Mouse (Mus musculus): Measurements from ENCODE around the gene Cntnap1. TPM values are rescaled to one million over a fixed set of nuclear protein-coding genes. Genes with fewer than 3 reads are reported as not detected.

Cntnap1 gene
- 0.50 and 0.59 TPM in 2 replicates for polyA plus RNA-seq (2015; fragmentation: Nextera tagmentation; extraction: Ambion mirVana)

GRCm38 (mm10) chr11:101170354-101170810, at the start of gene Cntnap1:
Gene Cntnap1, plus strand, starts transcription at chr11:101170523.

GRCm38 (mm10) chr11:101155728-101156371, 14.5 kb upstream of the Cntnap1 start, which contains the start of gene Tubg2:
Gene Tubg2, plus strand, starts transcription at chr11:101155907.

GRCm38 (mm10) chr11:101170811-101171610, 688 bp downstream of the Cntnap1 start, which contains the start of gene Plekhh3:
Gene Plekhh3, minus strand, starts transcription at chr11:101171351.

GRCm38 (mm10) chr11:101174851-101175628, 4.7 kb downstream of the Cntnap1 start, which contains the start of gene Ccr10:
Gene Ccr10, minus strand, starts transcription at chr11:101175443.

GRCm38 (mm10) chr11:101226065-101226701, 55.9 kb downstream of the Cntnap1 start, which contains the start of gene Ezh1:
Gene Ezh1, minus strand, starts transcription at chr11:101226463.

Small RNAs within 50 kb of the gene (microRNA-seq; reads per million reads assigned to microRNA genes)
- 0 reads per million in 2 experiments for gene Gm27626

Other genes starting within 250 kb of the Cntnap1 start
- 62.7 and 67.5 TPM in 2 replicates for gene Stat3, start 231.0 kb upstream of the Cntnap1 start, polyA plus RNA-seq (2015; fragmentation: Nextera tagmentation; extraction: Ambion mirVana)
- gene Cavin1, start 199.6 kb upstream of the Cntnap1 start, polyA plus RNA-seq (2015; fragmentation: Nextera tagmentation; extraction: Ambion mirVana) = 419 and 508 TPM in 2 replicates
- gene Atp6v0a1, start 161.1 kb upstream of the Cntnap1 start, polyA plus RNA-seq (2015; fragmentation: Nextera tagmentation; extraction: Ambion mirVana) = 36.1 and 37.8 TPM in 2 replicates
- gene Naglu, start 100.5 kb upstream of the Cntnap1 start, polyA plus RNA-seq (2015; fragmentation: Nextera tagmentation; extraction: Ambion mirVana) = 8.8 and 11.4 TPM in 2 replicates
- not detected in 2 replicates for gene Hsd17b1, start 92.1 kb upstream of the Cntnap1 start, polyA plus RNA-seq (2015; fragmentation: Nextera tagmentation; extraction: Ambion mirVana)
- gene Coasy, start 88.0 kb upstream of the Cntnap1 start, polyA plus RNA-seq (2015; fragmentation: Nextera tagmentation; extraction: Ambion mirVana) = 15.5 and 25.7 TPM in 2 replicates
- 21.8 and 26.3 TPM in 2 replicates for gene Mlx, start 83.2 kb upstream of the Cntnap1 start, polyA plus RNA-seq (2015; fragmentation: Nextera tagmentation; extraction: Ambion mirVana)
- 5.7 and 7.6 TPM in 2 replicates for gene Psmc3ip, start 75.1 kb upstream of the Cntnap1 start, polyA plus RNA-seq (2015; fragmentation: Nextera tagmentation; extraction: Ambion mirVana)
- 14.9 TPM in 2 replicates for gene Retreg3, start 50.6 kb upstream of the Cntnap1 start, polyA plus RNA-seq (2015; fragmentation: Nextera tagmentation; extraction: Ambion mirVana)
- gene Tubg1, start 50.6 kb upstream of the Cntnap1 start, polyA plus RNA-seq (2015; fragmentation: Nextera tagmentation; extraction: Ambion mirVana) = 26.9 and 31.9 TPM in 2 replicates
- 2.2 and 2.7 TPM in 2 replicates for gene Tubg2, start 14.6 kb upstream of the Cntnap1 start, polyA plus RNA-seq (2015; fragmentation: Nextera tagmentation; extraction: Ambion mirVana)
- 16.0 and 20.6 TPM in 2 replicates for gene Plekhh3, start 828 bp downstream of the Cntnap1 start, polyA plus RNA-seq (2015; fragmentation: Nextera tagmentation; extraction: Ambion mirVana)
- gene Ccr10, start 4.9 kb downstream of the Cntnap1 start, polyA plus RNA-seq (2015; fragmentation: Nextera tagmentation; extraction: Ambion mirVana) = 0.32 and 0.35 TPM in 2 replicates
- 10.7 and 14.2 TPM in 2 replicates for gene Ezh1, start 55.9 kb downstream of the Cntnap1 start, polyA plus RNA-seq (2015; fragmentation: Nextera tagmentation; extraction: Ambion mirVana)
- 98.1 and 102 TPM in 2 replicates for gene Ramp2, start 75.5 kb downstream of the Cntnap1 start, polyA plus RNA-seq (2015; fragmentation: Nextera tagmentation; extraction: Ambion mirVana)
- 54.8 and 66.6 TPM in 2 replicates for gene Vps25, start 83.2 kb downstream of the Cntnap1 start, polyA plus RNA-seq (2015; fragmentation: Nextera tagmentation; extraction: Ambion mirVana)
- 1.5 and 1.7 TPM in 2 replicates for gene Wnk4, start 90.0 kb downstream of the Cntnap1 start, polyA plus RNA-seq (2015; fragmentation: Nextera tagmentation; extraction: Ambion mirVana)
- gene Cntd1, start 108.5 kb downstream of the Cntnap1 start, polyA plus RNA-seq (2015; fragmentation: Nextera tagmentation; extraction: Ambion mirVana) = 0.24 and 0.41 TPM in 2 replicates
- 145 and 147 TPM in 2 replicates for gene Coa3, start 108.6 kb downstream of the Cntnap1 start, polyA plus RNA-seq (2015; fragmentation: Nextera tagmentation; extraction: Ambion mirVana)
- 69.9 and 72.6 TPM in 2 replicates for gene Becn1, start 131.8 kb downstream of the Cntnap1 start, polyA plus RNA-seq (2015; fragmentation: Nextera tagmentation; extraction: Ambion mirVana)
- 44.9 and 53.1 TPM in 2 replicates for gene Psme3, start 145.7 kb downstream of the Cntnap1 start, polyA plus RNA-seq (2015; fragmentation: Nextera tagmentation; extraction: Ambion mirVana)
- gene Aoc2, start 154.5 kb downstream of the Cntnap1 start, polyA plus RNA-seq (2015; fragmentation: Nextera tagmentation; extraction: Ambion mirVana) = 0.06 and 0.23 TPM in 2 replicates
- 4.1 and 8.1 TPM in 2 replicates for gene Aoc3, start 160.1 kb downstream of the Cntnap1 start, polyA plus RNA-seq (2015; fragmentation: Nextera tagmentation; extraction: Ambion mirVana)
- gene G6pc, start 197.0 kb downstream of the Cntnap1 start, polyA plus RNA-seq (2015; fragmentation: Nextera tagmentation; extraction: Ambion mirVana) = 0.09 TPM in 1 of 2 replicates, not detected in the other
- gene Aarsd1, start 247.1 kb downstream of the Cntnap1 start, polyA plus RNA-seq (2015; fragmentation: Nextera tagmentation; extraction: Ambion mirVana) = 25.4 and 25.7 TPM in 2 replicates